Mouse (Mus musculus): Measurements from ENCODE around the gene Etl4.
"Not testable (repeated sequence)": the region's sequence is repeated elsewhere in the genome, so short reads cannot be mapped to it uniquely, and the experiment has no call there.

Gene Etl4

GRCm38 (mm10) chr2:20671546-20672255 lies 762.1 kb downstream of the Etl4 start:
- in situ Hi-C loops (cut with MboI; ENCODE audit: unreplicated experiment in 2 of 2) = loop anchor here (5.0 to 25.0 kb wide), 2 partner anchors 1259 kb away; no protein-coding TSS in a partner anchor

GRCm38 (mm10) chr2:20672281-20672680 lies 762.7 kb downstream of the Etl4 start:
- in situ Hi-C loops (cut with MboI; ENCODE audit: unreplicated experiment in 2 of 2) = loop anchor here (5.0 to 25.0 kb wide), 2 partner anchors 1260 kb away; no protein-coding TSS in a partner anchor

GRCm38 (mm10) chr2:20672803-20673603 lies 763.4 kb downstream of the Etl4 start:
- in situ Hi-C loops (cut with MboI; ENCODE audit: unreplicated experiment in 2 of 2) = loop anchor here (5.0 to 25.0 kb wide), 2 partner anchors 1261 kb away; no protein-coding TSS in a partner anchor

GRCm38 (mm10) chr2:20676379-20676778 lies 766.8 kb downstream of the Etl4 start:
- in situ Hi-C loops (cut with MboI; ENCODE audit: unreplicated experiment in 2 of 2) = no loop called here

- in situ Hi-C loops (cut with MboI; ENCODE audit: unreplicated experiment in 2 of 2) = no loop called here
Observed at GRCm38 (mm10) chr2:20678793-20679192, 769.2 kb downstream of the Etl4 start.

- in situ Hi-C loops (cut with MboI; ENCODE audit: unreplicated experiment in 2 of 2) = not testable (repeated sequence)
Observed at GRCm38 (mm10) chr2:20682203-20682602, 772.6 kb downstream of the Etl4 start.

GRCm38 (mm10) chr2:20689389-20689788 lies 779.8 kb downstream of the Etl4 start:
- in situ Hi-C loops (cut with MboI; ENCODE audit: unreplicated experiment in 2 of 2) = no loop called here

GRCm38 (mm10) chr2:20692898-20693297 lies 783.3 kb downstream of the Etl4 start:
- in situ Hi-C loops (cut with MboI; ENCODE audit: unreplicated experiment in 2 of 2) = no loop called here

- in situ Hi-C loops (cut with MboI; ENCODE audit: unreplicated experiment in 2 of 2) = no loop called here
Observed at GRCm38 (mm10) chr2:20693772-20694171, 784.2 kb downstream of the Etl4 start.

GRCm38 (mm10) chr2:20697719-20698118 lies 788.1 kb downstream of the Etl4 start:
- in situ Hi-C loops (cut with MboI; ENCODE audit: unreplicated experiment in 2 of 2) = no loop called here

GRCm38 (mm10) chr2:20705110-20705509 lies 795.5 kb downstream of the Etl4 start:
- in situ Hi-C loops (cut with MboI; ENCODE audit: unreplicated experiment in 2 of 2) = no loop called here

- in situ Hi-C loops (cut with MboI; ENCODE audit: unreplicated experiment in 2 of 2) = no loop called here
Observed at GRCm38 (mm10) chr2:20710589-20710988, 801.0 kb downstream of the Etl4 start.

- in situ Hi-C loops (cut with MboI; ENCODE audit: unreplicated experiment in 2 of 2) = no loop called here
Observed at GRCm38 (mm10) chr2:20711024-20711423, 801.4 kb downstream of the Etl4 start.

- in situ Hi-C loops (cut with MboI; ENCODE audit: unreplicated experiment in 2 of 2) = no loop called here
Observed at GRCm38 (mm10) chr2:20719105-20719504, 809.5 kb downstream of the Etl4 start.

- in situ Hi-C loops (cut with MboI; ENCODE audit: unreplicated experiment in 2 of 2) = no loop called here
Observed at GRCm38 (mm10) chr2:20721098-20721497, 811.5 kb downstream of the Etl4 start.

GRCm38 (mm10) chr2:20722165-20722991 lies 812.8 kb downstream of the Etl4 start:
- in situ Hi-C loops (cut with MboI; ENCODE audit: unreplicated experiment in 2 of 2) = no loop called here

GRCm38 (mm10) chr2:20723990-20724745 lies 814.6 kb downstream of the Etl4 start:
- in situ Hi-C loops (cut with MboI; ENCODE audit: unreplicated experiment in 2 of 2) = no loop called here

GRCm38 (mm10) chr2:20726974-20727373 lies 817.4 kb downstream of the Etl4 start:
- in situ Hi-C loops (cut with MboI; ENCODE audit: unreplicated experiment in 2 of 2) = no loop called here

GRCm38 (mm10) chr2:20727752-20728438 lies 818.3 kb downstream of the Etl4 start:
- in situ Hi-C loops (cut with MboI; ENCODE audit: unreplicated experiment in 2 of 2) = no loop called here
